Mouse (Mus musculus): Measurements from ENCODE around the gene S100a16. TPM values are rescaled to one million over a fixed set of nuclear protein-coding genes. Genes with fewer than 3 reads are reported as not detected.

The S100a16 gene
- polyA plus RNA-seq, 1 experiment from 2014 or later = 62.7 TPM

- Histone ChIP-seq H3K9me3 (no peaks in the 10 kb centered on the region), H3K36me3 (no peaks in the 10 kb centered on the region), H3K9ac (no peak overlapping the region), H3K27me3 (replicated peaks) (no peaks in the 10 kb centered on the region), H3K4me1 (no peaks in the 10 kb centered on the region), H3K27ac (replicated peaks) (no peak overlapping the region), H3K4me2 (no peak overlapping the region), H3K4me3 (no peak overlapping the region)
- no peak for ATAC-seq (ENCODE audit: extremely low read depth, insufficient number of reproducible peaks, low FRiP score, low TSS enrichment)
- 64% methylated on average over 5 of the region's 5 CpGs for whole genome bisulfite sequencing
Observed at GRCm38 (mm10) chr3:90555954-90556353, 18.9 kb downstream of the S100a16 start.

GRCm38 (mm10) chr3:90560008-90560628 is 23.1 kb downstream of the S100a16 start, which contains the start of gene S100a3:
S100a3 (plus strand) TSS chr3:90560578.
- no peak for ATAC-seq (ENCODE audit: extremely low read depth, insufficient number of reproducible peaks, low FRiP score, low TSS enrichment)
- H3K4me1 ChIP-seq = no peaks in the 10 kb centered on the region
- no peaks in the 10 kb centered on the region for H3K36me3 ChIP-seq
- H3K9ac ChIP-seq = no peak within 1 kb of the TSS
- no peaks in the 10 kb centered on the region for H3K27me3 ChIP-seq (replicated peaks)
- H3K9me3 ChIP-seq = no peaks in the 10 kb centered on the region
- H3K27ac ChIP-seq (replicated peaks) = no peak within 1 kb of the TSS
- no peak within 1 kb of the TSS for H3K4me3 ChIP-seq
- WGBS = 77% methylated on average over 6 of the region's 6 CpGs
- H3K4me2 ChIP-seq = no peak within 1 kb of the TSS

- Histone ChIP-seq H3K4me2 (no peak overlapping the region), H3K4me1 (no peaks in the 10 kb centered on the region), H3K27me3 (replicated peaks) (no peaks in the 10 kb centered on the region), H3K4me3 (no peak overlapping the region), H3K36me3 (no peaks in the 10 kb centered on the region), H3K9ac (no peak overlapping the region), H3K9me3 (no peaks in the 10 kb centered on the region), H3K27ac (replicated peaks) (no peak overlapping the region)
- WGBS = 68% methylated on average over 5 of the region's 5 CpGs
- ATAC-seq (ENCODE audit: extremely low read depth, insufficient number of reproducible peaks, low FRiP score, low TSS enrichment) = no peak
Observed at GRCm38 (mm10) chr3:90574691-90575090, 37.6 kb downstream of the S100a16 start.

- Histone ChIP-seq H3K4me3 (no peak overlapping the region), H3K9ac (no peak overlapping the region), H3K27me3 (replicated peaks) (no peaks in the 10 kb centered on the region), H3K9me3 (no peaks in the 10 kb centered on the region), H3K4me1 (no peaks in the 10 kb centered on the region), H3K4me2 (no peak overlapping the region), H3K27ac (replicated peaks) (no peak overlapping the region), H3K36me3 (no peaks in the 10 kb centered on the region)
- WGBS = 71% methylated on average over 3 of the region's 3 CpGs
- ATAC-seq (ENCODE audit: extremely low read depth, insufficient number of reproducible peaks, low FRiP score, low TSS enrichment) = no peak
Observed at GRCm38 (mm10) chr3:90575320-90575719, 38.3 kb downstream of the S100a16 start.

GRCm38 (mm10) chr3:90576351-90577001 is 39.4 kb downstream of the S100a16 start:
- H3K9ac ChIP-seq = no peak overlapping the region
- H3K27me3 ChIP-seq (replicated peaks) = no peaks in the 10 kb centered on the region
- H3K4me1 ChIP-seq = no peaks in the 10 kb centered on the region
- H3K4me3 ChIP-seq = no peak overlapping the region
- no peak overlapping the region for H3K27ac ChIP-seq (replicated peaks)
- H3K4me2 ChIP-seq = no peak overlapping the region
- H3K36me3 ChIP-seq = no peaks in the 10 kb centered on the region
- WGBS = 57% methylated on average over 10 of the region's 10 CpGs
- no peaks in the 10 kb centered on the region for H3K9me3 ChIP-seq
- ATAC-seq (ENCODE audit: extremely low read depth, insufficient number of reproducible peaks, low FRiP score, low TSS enrichment) = no peak

- ATAC-seq (ENCODE audit: extremely low read depth, insufficient number of reproducible peaks, low FRiP score, low TSS enrichment) = no peak
- Histone ChIP-seq H3K4me2 (no peak overlapping the region), H3K4me1 (peaks cover 14% of the 10 kb centered on the region), H3K9me3 (no peaks in the 10 kb centered on the region), H3K9ac (no peak overlapping the region), H3K27ac (replicated peaks) (no peak overlapping the region), H3K4me3 (no peak overlapping the region), H3K36me3 (no peaks in the 10 kb centered on the region), H3K27me3 (replicated peaks) (no peaks in the 10 kb centered on the region)
- 54% methylated on average over 7 of the region's 7 CpGs for WGBS
Observed at GRCm38 (mm10) chr3:90579433-90579832, 42.4 kb downstream of the S100a16 start.

- ATAC-seq (ENCODE audit: extremely low read depth, insufficient number of reproducible peaks, low FRiP score, low TSS enrichment) = no peak
- Histone ChIP-seq H3K4me2 (no peak overlapping the region), H3K27ac (replicated peaks) (no peak overlapping the region), H3K9ac (no peak overlapping the region), H3K36me3 (no peaks in the 10 kb centered on the region), H3K4me3 (no peak overlapping the region), H3K27me3 (replicated peaks) (no peaks in the 10 kb centered on the region), H3K4me1 (peaks cover 14% of the 10 kb centered on the region), H3K9me3 (no peaks in the 10 kb centered on the region)
- 90% methylated on average over 5 of the region's 5 CpGs for WGBS
Observed at GRCm38 (mm10) chr3:90581141-90581540, 44.1 kb downstream of the S100a16 start.

GRCm38 (mm10) chr3:90582156-90582555 is 45.1 kb downstream of the S100a16 start:
- 80% methylated on average over 1 of the region's 1 CpGs for WGBS
- no peak for ATAC-seq (ENCODE audit: extremely low read depth, insufficient number of reproducible peaks, low FRiP score, low TSS enrichment)

GRCm38 (mm10) chr3:90582556-90582955 is 45.5 kb downstream of the S100a16 start:
- H3K4me1 ChIP-seq = peaks cover 24% of the 10 kb centered on the region
- no peak overlapping the region for H3K9ac ChIP-seq
- no peak overlapping the region for H3K4me2 ChIP-seq
- no peak overlapping the region for H3K27ac ChIP-seq (replicated peaks)
- no peaks in the 10 kb centered on the region for H3K27me3 ChIP-seq (replicated peaks)
- ATAC-seq (ENCODE audit: extremely low read depth, insufficient number of reproducible peaks, low FRiP score, low TSS enrichment) = no peak
- H3K36me3 ChIP-seq = no peaks in the 10 kb centered on the region
- H3K9me3 ChIP-seq = no peaks in the 10 kb centered on the region
- 70% methylated on average over 4 of the region's 4 CpGs for WGBS
- H3K4me3 ChIP-seq = no peak overlapping the region

More at GRCm38 (mm10) chr3:90582156-90582555, 45.1 kb downstream of the S100a16 start:
- no peak overlapping the region for H3K27ac ChIP-seq (replicated peaks)
- no peaks in the 10 kb centered on the region for H3K36me3 ChIP-seq
- no peaks in the 10 kb centered on the region for H3K27me3 ChIP-seq (replicated peaks)
- peaks cover 21% of the 10 kb centered on the region for H3K4me1 ChIP-seq
- no peak overlapping the region for H3K4me2 ChIP-seq
- H3K9me3 ChIP-seq = no peaks in the 10 kb centered on the region
- H3K4me3 ChIP-seq = no peak overlapping the region
- no peak overlapping the region for H3K9ac ChIP-seq

- Histone ChIP-seq H3K9ac (peak overlapping the region; percentile 8; the same call in 1 of the 2 replicates), H3K36me3 (no peaks in the 10 kb centered on the region), H3K9me3 (no peaks in the 10 kb centered on the region), H3K27me3 (replicated peaks) (no peaks in the 10 kb centered on the region), H3K4me1 (peaks cover 31% of the 10 kb centered on the region), H3K4me3 (no peak overlapping the region), H3K27ac (replicated peaks) (no peak overlapping the region), H3K4me2 (no peak overlapping the region)
- ATAC-seq (ENCODE audit: extremely low read depth, insufficient number of reproducible peaks, low FRiP score, low TSS enrichment) = no peak
- WGBS = 18% methylated on average over 3 of the region's 3 CpGs
Observed at GRCm38 (mm10) chr3:90583893-90584292, 46.8 kb downstream of the S100a16 start.

GRCm38 (mm10) chr3:90585595-90585994 is 48.5 kb downstream of the S100a16 start:
- Histone ChIP-seq H3K4me3 (no peak overlapping the region), H3K27ac (replicated peaks) (no peak overlapping the region), H3K9me3 (no peaks in the 10 kb centered on the region), H3K4me2 (no peak overlapping the region), H3K36me3 (no peaks in the 10 kb centered on the region), H3K27me3 (replicated peaks) (no peaks in the 10 kb centered on the region), H3K9ac (no peak overlapping the region), H3K4me1 (peaks cover 31% of the 10 kb centered on the region)
- no peak for ATAC-seq (ENCODE audit: extremely low read depth, insufficient number of reproducible peaks, low FRiP score, low TSS enrichment)
- 34% methylated on average over 5 of the region's 5 CpGs for WGBS

Measured in heart, embryonic 13.5 days (tissue).